Mouse (Mus musculus) stomach, embryonic 15.5 days (tissue): ENCODE results near the gene Smarcc2. TPM values are rescaled to one million over a fixed set of nuclear protein-coding genes. Genes with fewer than 3 reads are reported as not detected.
A peak's percentile ranks its signal among the peaks of the same experiment; 100 is the strongest.
"Not testable (repeated sequence)": the region's sequence is repeated elsewhere in the genome, so short reads cannot be mapped to it uniquely, and the experiment has no call there.

Experiments used
- ATAC-seq: fragments of 200-750 bp; cut with Nextera tagmentation; 2 replicates; pipeline ENCODE4 v1.8.0; 2017; ENCODE audit warnings: low read depth, moderate number of reproducible peaks, moderate TSS enrichment; ENCODE audit not compliant: insufficient read depth, low FRiP score
- H3K27ac ChIP-seq: fragments of 300-500 bp; sonication (generic); 2 replicates; pipeline ENCODE4 v1.5.1; 2015; ENCODE audit warnings: mild to moderate bottlenecking, inconsistent platforms
- H3K27me3 ChIP-seq: fragments of 300-500 bp; sonication (generic); replicated peaks from 2 replicates; pipeline ENCODE4 v1.6.1; 2015; ENCODE audit warnings: inconsistent platforms
- H3K36me3 ChIP-seq: fragments of 300-500 bp; sonication (generic); 2 replicates; pipeline ENCODE4 v1.6.1; 2015; ENCODE audit warnings: inconsistent platforms
- H3K4me1 ChIP-seq: fragments of 300-500 bp; sonication (generic); 2 replicates; pipeline ENCODE4 v1.6.1; 2015; ENCODE audit warnings: inconsistent platforms
- H3K4me2 ChIP-seq: fragments of 300-500 bp; sonication (generic); 2 replicates; pipeline ENCODE4 v1.6.1; 2015; ENCODE audit warnings: mild to moderate bottlenecking, inconsistent platforms
- H3K4me3 ChIP-seq: fragments of 300-500 bp; sonication (generic); replicated peaks from 2 replicates; pipeline ENCODE4 v1.5.1; 2015; ENCODE audit warnings: inconsistent platforms
- H3K9ac ChIP-seq: fragments of 300-500 bp; sonication (generic); 2 replicates; pipeline ENCODE4 v1.6.1; 2015; ENCODE audit warnings: inconsistent platforms
- H3K9me3 ChIP-seq: fragments of 300-500 bp; sonication (generic); 2 replicates; pipeline ENCODE4 v1.6.1; 2016; ENCODE audit warnings: inconsistent platforms
- WGBS: fragments of 180-500 bp; shearing (Covaris S2); methylation state at CpG from one replicate; pipeline ENCODE4 v1.1.7; 2015; 5-methylcytosine and 5-hydroxymethylcytosine counted together
- polyA plus RNA-seq: library from polyadenylated mRNA; unstranded; fragments of >200 nt; fragmentation: Nextera tagmentation; extraction: Ambion mirVana; gene quantifications from 2 replicates; pipeline ENCODE4 v1.2.1, GENCODE M21; 2015

The Smarcc2 gene
- polyA plus RNA-seq, 1 experiment from 2014 or later, result 63.1 TPM

DNA sequence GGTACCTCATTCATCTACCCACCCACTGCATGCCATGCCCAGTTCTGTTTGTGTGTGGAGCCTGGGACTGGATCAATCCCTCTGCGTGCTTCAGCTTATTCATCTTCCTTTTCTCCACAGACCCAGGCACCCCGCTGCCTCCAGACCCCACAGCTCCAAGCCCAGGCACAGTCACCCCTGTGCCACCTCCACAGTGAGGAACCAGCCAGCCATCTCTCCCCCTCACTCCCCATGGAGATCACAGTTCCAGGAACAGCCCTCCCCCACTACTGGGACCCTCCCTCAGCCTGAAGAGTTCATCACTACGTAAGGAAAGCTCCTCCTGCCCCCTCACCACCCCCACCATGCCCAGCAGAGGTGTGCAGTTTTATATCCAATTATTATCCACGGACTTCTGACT is 29.7 kb downstream of the Smarcc2 start:
- H3K4me3 ChIP-seq, result no peak overlapping the region
- no peak for ATAC-seq
- peak overlapping the region; percentile 99; the same call in 1 of the 2 replicates for H3K27ac ChIP-seq
- H3K4me1 ChIP-seq, result peaks cover 28% of the 10 kb centered on the region
- no peaks in the 10 kb centered on the region for H3K9me3 ChIP-seq
- H3K27me3 ChIP-seq, result no peaks in the 10 kb centered on the region
- peaks cover 67% of the 10 kb centered on the region for H3K36me3 ChIP-seq
- no peak overlapping the region for H3K9ac ChIP-seq
- no peak overlapping the region for H3K4me2 ChIP-seq
- 70% methylated on average over 4 of the region's 4 CpGs for WGBS

DNA sequence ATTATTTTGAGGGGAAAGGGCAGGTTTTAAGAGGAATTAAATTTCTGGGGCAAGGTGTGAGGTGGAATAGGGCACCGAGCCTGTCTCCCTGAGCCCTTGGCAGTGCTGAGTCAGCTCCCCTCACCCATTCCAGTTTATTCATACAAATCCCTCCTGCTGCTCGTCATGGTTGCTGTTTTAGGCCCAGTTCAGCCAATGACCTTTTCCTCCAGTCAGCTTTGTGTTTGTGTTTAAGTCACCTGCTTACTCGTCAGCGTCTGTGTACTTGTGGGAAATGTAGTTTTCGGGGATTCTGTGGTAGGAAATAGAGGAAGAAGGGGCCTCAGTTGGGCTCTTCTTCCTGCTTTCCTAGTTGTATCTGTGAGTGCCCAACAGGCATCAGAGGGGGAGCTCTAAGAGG is 30.3 kb downstream of the Smarcc2 start:
- WGBS, result 53% methylated on average over 5 of the region's 5 CpGs
- Histone ChIP-seq H3K9me3 (no peaks in the 10 kb centered on the region), H3K27me3 (no peaks in the 10 kb centered on the region), H3K27ac (peak overlapping the region; percentile 99), H3K4me1 (peaks cover 28% of the 10 kb centered on the region), H3K4me3 (no peak overlapping the region), H3K9ac (no peak overlapping the region), H3K4me2 (no peak overlapping the region), H3K36me3 (peaks cover 61% of the 10 kb centered on the region)
- ATAC-seq, result no peak

DNA sequence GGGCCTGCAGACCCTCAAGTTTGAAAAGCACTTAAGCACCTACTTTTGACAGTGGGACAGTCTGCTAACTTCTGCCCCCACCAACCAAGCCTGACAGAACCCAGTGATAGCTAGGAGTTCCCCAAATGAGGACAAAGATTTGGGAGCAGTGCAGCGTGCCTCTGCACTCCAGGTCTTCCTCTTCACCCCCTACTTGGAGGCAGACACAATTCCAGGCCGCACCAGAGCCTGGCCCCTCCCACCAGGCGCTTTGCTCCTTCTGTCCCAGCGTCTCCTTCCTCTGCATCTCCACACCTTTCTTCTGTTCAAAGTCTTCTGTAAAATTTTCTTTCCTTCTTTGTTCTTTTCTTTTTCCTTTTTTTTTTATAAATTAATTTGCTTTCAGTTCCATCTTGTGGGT is 30.7 kb downstream of the Smarcc2 start:
- Histone ChIP-seq H3K4me2 (no peak overlapping the region), H3K27ac (peak overlapping the region; percentile 99), H3K27me3 (no peaks in the 10 kb centered on the region), H3K36me3 (peaks cover 58% of the 10 kb centered on the region), H3K9ac (no peak overlapping the region), H3K4me3 (no peak overlapping the region), H3K4me1 (peaks cover 32% of the 10 kb centered on the region), H3K9me3 (no peaks in the 10 kb centered on the region)
- WGBS, result 33% methylated on average over 4 of the region's 4 CpGs
- no peak for ATAC-seq

DNA sequence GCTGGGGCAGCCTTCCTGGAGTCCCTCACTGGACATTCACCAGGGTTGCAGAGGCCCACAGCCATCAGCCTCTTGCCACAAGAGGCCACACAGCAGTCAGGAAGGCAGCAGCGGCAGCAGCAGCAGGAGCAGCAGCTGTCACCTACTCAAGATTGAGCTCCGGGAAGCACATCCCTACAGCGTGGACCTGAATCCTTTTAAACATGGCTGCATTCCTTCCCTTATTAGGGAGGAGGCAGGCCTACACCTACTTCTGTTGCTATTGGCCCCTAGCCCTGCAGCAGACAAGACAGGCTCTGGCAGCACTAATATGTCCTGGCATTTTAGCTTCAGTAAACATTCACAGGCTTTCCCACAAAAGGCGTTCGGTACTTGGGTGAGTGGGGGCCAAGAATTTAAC is 31.2 kb downstream of the Smarcc2 start:
- H3K4me3 ChIP-seq, result no peak overlapping the region
- H3K9ac ChIP-seq, result no peak overlapping the region
- H3K9me3 ChIP-seq, result no peaks in the 10 kb centered on the region
- no peak for ATAC-seq
- H3K36me3 ChIP-seq, result peaks cover 58% of the 10 kb centered on the region
- H3K27ac ChIP-seq, result peak overlapping the region; percentile 99
- H3K4me2 ChIP-seq, result no peak overlapping the region
- WGBS, result 27% methylated on average over 5 of the region's 5 CpGs
- no peaks in the 10 kb centered on the region for H3K27me3 ChIP-seq
- H3K4me1 ChIP-seq, result peaks cover 37% of the 10 kb centered on the region

DNA sequence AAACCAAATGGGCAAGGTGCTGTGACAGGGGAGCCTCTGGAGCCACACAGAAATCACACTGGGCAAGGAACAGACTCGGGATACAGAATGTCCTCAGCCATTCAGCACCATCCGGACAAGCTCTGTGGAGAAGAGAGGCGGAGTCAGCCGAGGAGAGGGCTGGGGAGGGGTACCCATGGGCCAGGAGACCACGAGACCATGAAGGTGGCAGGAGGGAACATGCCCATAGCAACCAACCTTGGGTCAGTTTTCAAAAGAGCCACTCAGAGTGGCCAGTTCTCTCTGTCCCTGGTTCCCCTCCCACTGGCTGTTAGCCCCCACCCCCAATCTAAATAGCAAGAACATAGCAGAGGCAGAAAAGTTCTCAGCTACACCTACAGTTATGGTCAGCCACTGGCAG is 31.9 kb downstream of the Smarcc2 start:
- ATAC-seq, result no peak
- 41% methylated on average over 5 of the region's 5 CpGs for WGBS
- Histone ChIP-seq H3K4me1 (peaks cover 37% of the 10 kb centered on the region), H3K9ac (0 out of 2 replicates have a peak overlapping the region, but pooled peaks have one; percentile 12), H3K4me2 (peak overlapping the region; percentile 84), H3K36me3 (peaks cover 51% of the 10 kb centered on the region), H3K9me3 (no peaks in the 10 kb centered on the region), H3K27ac (peak overlapping the region; percentile 99), H3K4me3 (peak overlapping the region; percentile 89), H3K27me3 (no peaks in the 10 kb centered on the region)

DNA sequence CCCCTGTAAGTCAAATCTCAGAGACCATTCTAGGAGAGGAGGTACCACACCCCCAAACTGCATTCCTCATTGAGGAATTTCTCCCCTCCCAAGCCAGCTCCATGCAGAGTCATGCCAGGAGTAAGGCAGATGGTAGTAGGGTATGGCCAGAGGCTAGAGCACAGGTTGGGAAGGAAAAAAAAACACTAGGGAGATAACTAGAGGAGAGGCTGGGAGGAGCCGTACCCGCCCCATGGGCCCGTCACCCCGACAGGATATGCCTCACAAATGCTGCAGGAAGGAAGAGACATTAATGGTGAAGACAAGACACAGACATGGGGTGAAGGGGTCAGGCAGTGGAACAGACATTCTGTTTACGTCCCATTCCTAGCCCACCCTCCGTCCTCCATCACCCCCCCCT is 32.4 kb downstream of the Smarcc2 start:
- H3K27ac ChIP-seq, result peak overlapping the region; percentile 99
- no peaks in the 10 kb centered on the region for H3K9me3 ChIP-seq
- no peak for ATAC-seq
- peak overlapping the region; percentile 89 for H3K4me3 ChIP-seq
- 27% methylated on average over 6 of the region's 6 CpGs for WGBS
- peaks cover 37% of the 10 kb centered on the region for H3K4me1 ChIP-seq
- peak overlapping the region; percentile 12; the same call in 1 of the 2 replicates for H3K9ac ChIP-seq
- H3K27me3 ChIP-seq, result no peaks in the 10 kb centered on the region
- H3K36me3 ChIP-seq, result peaks cover 46% of the 10 kb centered on the region
- peak overlapping the region; percentile 84 for H3K4me2 ChIP-seq

DNA sequence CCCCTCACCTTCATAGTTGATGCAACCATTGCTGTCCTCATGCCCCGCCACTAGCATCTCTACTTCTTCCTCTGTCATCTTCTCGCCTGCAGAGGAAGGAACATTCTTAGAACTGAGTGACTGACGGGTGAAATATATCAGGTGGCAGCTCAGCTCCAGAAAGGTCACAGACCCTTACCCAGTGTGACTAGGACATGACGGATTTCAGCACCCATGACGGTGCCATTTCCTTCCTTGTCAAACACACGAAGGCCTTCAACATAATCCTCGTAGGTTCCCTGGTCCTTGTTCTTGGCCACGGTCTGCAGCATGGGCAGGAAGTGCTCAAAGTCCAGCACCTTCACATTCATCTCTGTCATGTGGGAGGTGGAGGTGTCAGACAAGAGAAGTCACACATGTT is 33.0 kb downstream of the Smarcc2 start:
- WGBS, result 28% methylated on average over 8 of the region's 8 CpGs
- not testable (repeated sequence) for ATAC-seq, H3K9me3 ChIP-seq, H3K27me3 ChIP-seq
- H3K27ac ChIP-seq, result peak overlapping the region; percentile 99
- peak overlapping the region; percentile 87; the same call in 1 of the 2 replicates for H3K9ac ChIP-seq
- peaks cover 44% of the 10 kb centered on the region for H3K36me3 ChIP-seq
- peak overlapping the region; percentile 84 for H3K4me2 ChIP-seq
- peak overlapping the region; percentile 89 for H3K4me3 ChIP-seq
- peaks cover 40% of the 10 kb centered on the region for H3K4me1 ChIP-seq

DNA sequence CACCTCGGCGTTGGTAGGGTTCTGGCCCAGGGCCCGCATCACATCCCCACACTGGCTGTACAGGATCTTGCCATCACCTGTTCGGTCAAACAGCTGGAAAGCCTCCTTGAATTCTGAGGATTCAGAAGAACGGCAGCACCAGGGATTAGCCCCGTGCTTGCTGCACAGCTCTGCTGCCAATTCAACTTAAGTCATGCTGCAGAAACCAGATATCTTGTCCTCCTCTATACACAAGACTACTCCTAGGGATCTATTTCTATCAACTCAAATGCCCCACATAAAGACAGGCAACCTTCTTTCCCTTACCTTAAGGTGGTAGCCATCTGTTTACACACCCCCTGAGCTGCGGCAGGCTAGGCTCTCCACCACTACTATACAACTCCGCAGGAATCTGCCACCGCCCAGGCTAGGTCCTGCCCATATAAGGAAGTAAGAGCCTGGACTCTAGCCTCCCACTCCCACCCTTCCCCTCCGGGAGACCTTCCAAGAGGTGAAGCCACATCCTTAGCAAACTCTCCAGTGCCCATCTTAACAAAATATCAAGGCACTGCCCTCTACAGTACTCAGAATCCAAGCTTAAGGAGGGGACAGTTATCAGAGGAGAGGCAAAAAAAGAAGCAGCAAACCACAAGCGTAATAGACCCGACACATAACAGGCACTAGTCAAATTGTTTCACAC is 33.7 kb downstream of the Smarcc2 start:
- 15% methylated on average over 12 of the region's 12 CpGs for WGBS
- Histone ChIP-seq H3K4me1 (peaks cover 44% of the 10 kb centered on the region), H3K4me3 (peak overlapping the region; percentile 89), H3K4me2 (peak overlapping the region; percentile 84), H3K27me3 (no peaks in the 10 kb centered on the region), H3K9me3 (no peaks in the 10 kb centered on the region), H3K27ac (peak overlapping the region; percentile 99), H3K9ac (peak overlapping the region; percentile 87), H3K36me3 (peaks cover 36% of the 10 kb centered on the region)
- ATAC-seq, result peak; percentile 68

DNA sequence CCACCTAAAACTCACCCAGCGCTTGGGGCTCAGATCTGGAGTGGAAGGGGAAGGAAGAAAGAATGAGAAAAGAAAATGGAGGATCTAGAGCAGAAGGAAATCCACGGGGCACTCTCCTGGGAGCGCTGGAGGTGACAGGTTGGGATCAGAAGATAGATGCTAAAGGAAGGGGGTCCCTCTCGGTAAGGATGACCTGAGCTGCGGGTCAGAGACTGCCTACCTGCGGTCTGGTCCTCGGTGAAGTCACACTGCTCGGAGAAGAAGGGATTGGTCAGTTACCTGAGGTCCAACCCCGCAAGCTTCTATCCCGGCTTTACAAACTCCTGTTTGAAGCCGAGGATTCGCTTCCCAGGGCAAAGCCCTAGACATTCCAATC is 34.3 kb downstream of the Smarcc2 start:
- peaks cover 48% of the 10 kb centered on the region for H3K4me1 ChIP-seq
- peak overlapping the region; percentile 87 for H3K9ac ChIP-seq
- H3K27me3 ChIP-seq, result no peaks in the 10 kb centered on the region
- H3K4me2 ChIP-seq, result peak overlapping the region; percentile 84
- ATAC-seq, result peak; percentile 9; the same call in 1 of the 2 replicates
- H3K36me3 ChIP-seq, result peaks cover 31% of the 10 kb centered on the region
- H3K9me3 ChIP-seq, result no peaks in the 10 kb centered on the region
- peak overlapping the region; percentile 89 for H3K4me3 ChIP-seq
- under 1% methylated on average over 12 of the region's 12 CpGs for WGBS
- peak overlapping the region; percentile 99 for H3K27ac ChIP-seq

DNA sequence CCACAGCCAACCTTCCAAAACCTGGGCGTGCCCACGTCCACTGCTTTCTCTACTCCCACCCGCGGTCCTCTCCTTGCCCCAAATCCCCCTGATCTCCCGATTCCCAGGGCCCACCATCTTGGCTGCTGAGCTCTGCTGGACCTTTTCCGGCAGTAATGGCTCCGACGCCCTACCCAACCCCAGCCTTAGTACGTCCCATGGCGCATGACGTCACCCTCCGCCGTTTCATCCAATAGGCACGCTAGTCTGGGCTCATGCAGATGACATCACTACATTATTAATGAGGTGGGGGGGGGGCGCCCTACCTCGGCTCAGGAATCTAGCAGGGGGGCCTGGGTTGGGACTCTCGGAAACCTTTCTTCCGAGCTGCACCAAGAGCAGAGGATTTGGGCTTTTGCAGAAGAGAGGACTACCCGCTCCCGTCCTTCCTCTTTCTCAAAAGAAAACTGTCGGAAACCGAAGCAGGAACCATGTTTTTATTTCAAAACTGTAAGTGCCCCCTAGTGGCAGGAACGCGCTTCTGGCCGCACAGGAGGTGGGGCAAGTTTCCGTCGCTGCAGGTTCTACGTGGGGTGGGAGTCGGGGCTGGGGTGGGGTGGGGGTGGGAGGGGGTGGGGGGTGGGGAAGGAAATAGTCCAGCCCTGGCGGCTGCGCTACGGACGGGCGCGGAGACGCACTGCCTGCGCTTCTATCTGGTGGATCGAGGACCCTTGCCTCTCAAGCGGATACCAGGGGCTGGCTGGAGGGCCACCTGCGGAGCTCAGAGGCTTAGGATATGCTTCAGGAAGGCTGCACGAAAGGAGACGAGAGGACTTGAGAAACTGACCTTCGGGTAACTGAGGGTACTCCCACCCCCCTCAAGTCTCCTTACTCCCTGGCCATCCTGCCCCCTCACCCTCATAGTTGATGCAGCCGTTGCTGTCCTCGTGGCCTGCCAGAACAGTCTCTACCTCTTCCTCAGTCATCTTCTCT is 34.9 kb downstream of the Smarcc2 start, which contains the start of gene Myl6:
Myl6 (minus strand) TSS at position 451 of the 972 bp plus-strand sequence.
- peaks cover 26% of the 10 kb centered on the region for H3K36me3 ChIP-seq
- ATAC-seq, result peak; percentile 90
- peak within 1 kb of the TSS; percentile 84 for H3K4me2 ChIP-seq
- H3K27me3 ChIP-seq, result no peaks in the 10 kb centered on the region
- H3K4me1 ChIP-seq, result peaks cover 47% of the 10 kb centered on the region
- WGBS, result 0% methylated on average over 45 of the region's 45 CpGs
- no peaks in the 10 kb centered on the region for H3K9me3 ChIP-seq
- peak within 1 kb of the TSS; percentile 89 for H3K4me3 ChIP-seq
- H3K27ac ChIP-seq, result peak within 1 kb of the TSS; percentile 99
- peak within 1 kb of the TSS; percentile 87 for H3K9ac ChIP-seq

DNA sequence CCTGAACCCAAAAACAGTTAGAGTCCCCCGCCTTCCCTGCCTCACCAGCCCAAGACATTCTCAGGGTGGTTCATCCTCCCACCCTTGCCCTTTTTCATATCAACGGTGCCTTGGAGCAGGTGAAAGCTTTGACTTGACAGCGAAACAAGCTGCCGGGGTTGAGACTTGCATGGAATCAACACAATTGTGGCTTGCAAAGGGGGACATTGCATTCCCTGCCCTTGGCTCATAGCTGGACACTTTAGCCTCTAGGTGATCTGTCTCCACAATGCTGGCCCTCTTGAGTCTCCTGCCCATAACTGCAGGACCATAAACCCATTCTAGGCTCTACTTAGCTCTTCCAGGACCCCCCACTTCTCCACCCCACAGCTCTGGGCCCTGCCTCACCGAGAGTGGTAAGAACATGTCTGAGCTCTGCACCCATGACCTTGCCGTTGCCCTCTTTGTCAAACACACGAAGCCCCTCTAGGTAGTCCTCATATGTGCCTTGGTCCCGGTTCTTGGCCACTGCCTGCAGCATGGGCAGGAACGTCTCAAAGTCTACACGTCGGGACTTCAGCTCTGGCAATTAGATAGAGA is 35.7 kb downstream of the Smarcc2 start:
- Histone ChIP-seq H3K27me3 (no peaks in the 10 kb centered on the region), H3K9ac (peak overlapping the region; percentile 53), H3K4me1 (peaks cover 43% of the 10 kb centered on the region), H3K9me3 (no peaks in the 10 kb centered on the region), H3K27ac (peak overlapping the region; percentile 89), H3K4me3 (peak overlapping the region; percentile 89), H3K4me2 (peak overlapping the region; percentile 84), H3K36me3 (peaks cover 18% of the 10 kb centered on the region)
- no peak for ATAC-seq
- 51% methylated on average over 11 of the region's 11 CpGs for WGBS
